Mouse (Mus musculus) limb, embryonic 14.5 days (tissue): ENCODE measurements at regions not wholly inside any gene's neighbourhood (a gene's known extent, or its start where the extent isn't known, plus 50 kb on each side); places are given as distances from the start of the nearest gene placed in this dataset.

Experiments
- ATAC-seq: fragments of 200-750 bp; cut with Nextera tagmentation; 2 replicates; pipeline ENCODE4 v1.8.0; 2017; ENCODE audit warnings: low read depth, moderate number of reproducible peaks, moderate TSS enrichment; ENCODE audit not compliant: low FRiP score
- DNase-seq: peaks from one replicate; pipeline ENCODE4 v3.0.0-alpha.2; 2015; ENCODE audit warnings: low spot score
- H3K27ac ChIP-seq: fragments of 300-500 bp; sonication (generic); replicated peaks from 2 replicates; pipeline ENCODE4 v1.5.1; 2014; ENCODE audit warnings: low read depth, mild to moderate bottlenecking, low read length, moderate library complexity, mixed read lengths
- H3K27me3 ChIP-seq: fragments of 300-500 bp; sonication (generic); 2 replicates; pipeline ENCODE4 v1.6.1; 2014; ENCODE audit warnings: low read length, mixed read lengths; ENCODE audit not compliant: control insufficient read depth, insufficient read depth
- H3K36me3 ChIP-seq: fragments of 300-500 bp; sonication (generic); 2 replicates; pipeline ENCODE4 v1.6.1; 2014; ENCODE audit warnings: mild to moderate bottlenecking, low read length, moderate library complexity, mixed read lengths; ENCODE audit not compliant: control insufficient read depth, insufficient read depth
- H3K4me1 ChIP-seq: fragments of 300-500 bp; sonication (generic); 2 replicates; pipeline ENCODE4 v1.6.1; 2014; ENCODE audit warnings: antibody characterized with exemption, low read length, mixed read lengths; ENCODE audit not compliant: control insufficient read depth, insufficient read depth
- H3K4me2 ChIP-seq: fragments of 300-500 bp; sonication (generic); replicated peaks from 2 replicates; pipeline ENCODE4 v1.6.1; 2014; ENCODE audit warnings: low read depth, mild to moderate bottlenecking, low read length, moderate library complexity; ENCODE audit not compliant: severe bottlenecking
- H3K4me3 ChIP-seq: fragments of 300-500 bp; sonication (generic); replicated peaks from 2 replicates; pipeline ENCODE4 v1.5.1; 2014; ENCODE audit warnings: low read length
- H3K9ac ChIP-seq: fragments of 300-500 bp; sonication (generic); 2 replicates; pipeline ENCODE4 v1.6.1; 2014; ENCODE audit warnings: mild to moderate bottlenecking, low read depth, low read length, moderate library complexity; ENCODE audit not compliant: severe bottlenecking
- H3K9me3 ChIP-seq: fragments of 300-500 bp; sonication (generic); 2 replicates; pipeline ENCODE4 v1.6.1; 2016; ENCODE audit warnings: low read length; ENCODE audit not compliant: control insufficient read depth
- POLR2A ChIP-seq: fragments of 200-500 bp; IDR thresholded peaks from 2 replicates; pipeline ENCODE4 v1.8.0; 2012; ENCODE audit warnings: inconsistent platforms, mild to moderate bottlenecking, moderate library complexity, borderline replicate concordance; ENCODE audit not compliant: insufficient read depth, insufficient read length; ENCODE audit errors: extremely low read depth
- WGBS: fragments of 180-500 bp; shearing (Covaris S2); extraction: QIAGEN DNeasy Blood & Tissue Kit; methylation state at CpG from one replicate; pipeline ENCODE4 v1.1.7; 2014; 5-methylcytosine and 5-hydroxymethylcytosine counted together

DNA sequence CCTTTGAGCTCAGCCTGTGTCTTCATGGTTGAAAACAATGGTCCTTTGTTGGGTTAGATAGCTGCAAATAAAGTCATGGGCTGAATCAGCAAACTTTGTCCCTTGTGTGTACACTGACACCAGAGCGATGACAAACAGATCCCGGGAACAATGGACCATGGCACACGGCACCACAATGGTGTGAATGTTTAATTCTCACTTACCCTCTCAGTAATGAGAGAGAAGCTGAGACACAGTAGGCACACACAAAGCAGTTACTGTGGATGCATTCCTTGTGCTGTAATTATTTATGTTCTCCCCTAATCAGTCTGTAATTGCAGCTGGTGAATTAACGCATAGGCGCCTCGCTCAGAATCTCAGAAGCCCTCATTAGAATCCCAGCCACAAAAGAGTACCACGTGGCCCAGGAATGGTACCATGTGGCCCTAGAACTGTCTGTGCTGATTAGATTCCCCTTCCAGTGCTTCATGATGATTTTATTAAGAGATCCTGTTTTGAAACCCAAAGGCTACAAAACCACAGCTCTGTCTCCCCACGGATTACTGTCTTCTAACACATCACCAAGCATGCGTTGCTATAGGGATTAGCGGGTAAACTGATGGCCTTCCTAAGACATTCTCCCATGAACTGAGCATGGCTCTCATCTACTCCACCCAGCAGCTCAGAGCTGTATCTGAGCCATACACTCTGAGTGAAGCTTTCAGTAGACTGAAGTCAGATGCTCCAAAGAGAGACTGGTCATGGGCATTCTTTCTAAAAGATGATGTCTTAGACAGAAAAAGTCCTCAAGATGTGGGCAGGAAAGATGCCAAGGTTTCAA is 250.8 kb downstream of the Wdr11 start:
- no peak overlapping the region for H3K4me3 ChIP-seq
- ATAC-seq (no peak), DNase-seq (no peak)
- H3K9me3 ChIP-seq, result no peaks in the 10 kb centered on the region
- H3K9ac ChIP-seq, result no peak overlapping the region
- no peaks in the 10 kb centered on the region for H3K27me3 ChIP-seq
- no peak for TF ChIP-seq POLR2A
- WGBS, result 59% methylated on average over 10 of the region's 10 CpGs
- no peak overlapping the region for H3K27ac ChIP-seq
- H3K36me3 ChIP-seq, result no peaks in the 10 kb centered on the region
- H3K4me2 ChIP-seq, result no peak overlapping the region
- H3K4me1 ChIP-seq, result no peaks in the 10 kb centered on the region; the same call in none of the 2 replicates

DNA sequence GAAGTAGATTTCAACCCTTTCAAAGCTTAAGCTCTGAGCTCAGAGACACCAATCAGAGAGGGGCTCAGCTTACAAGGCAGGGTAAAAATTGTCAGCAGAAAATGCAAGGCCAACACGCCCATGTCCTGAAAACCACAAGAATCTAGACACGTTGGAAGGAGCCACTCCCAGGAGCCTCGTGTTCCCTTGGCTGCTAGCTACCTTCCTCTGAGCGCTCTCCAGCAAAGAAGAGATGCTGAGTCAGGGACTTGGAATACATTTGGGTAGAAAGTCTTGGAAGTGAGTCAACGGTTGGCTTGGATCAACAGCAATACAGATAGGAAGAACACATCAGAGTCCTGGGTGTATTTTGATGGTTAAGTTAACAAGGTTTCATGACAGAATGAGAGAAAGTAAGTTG is 255.5 kb downstream of the Wdr11 start:
- no peaks in the 10 kb centered on the region for H3K36me3 ChIP-seq
- H3K9ac ChIP-seq, result no peak overlapping the region
- H3K27ac ChIP-seq, result no peak overlapping the region
- H3K27me3 ChIP-seq, result no peaks in the 10 kb centered on the region
- TF ChIP-seq POLR2A, result no peak
- DNase-seq (peak; percentile 60), ATAC-seq (0 out of 2 replicates have a peak, but pooled peaks have one; percentile 12)
- H3K4me2 ChIP-seq, result no peak overlapping the region
- 50% methylated on average over 5 of the region's 5 CpGs for WGBS
- no peak overlapping the region for H3K4me3 ChIP-seq
- H3K9me3 ChIP-seq, result no peaks in the 10 kb centered on the region
- no peaks in the 10 kb centered on the region; the same call in none of the 2 replicates for H3K4me1 ChIP-seq

DNA sequence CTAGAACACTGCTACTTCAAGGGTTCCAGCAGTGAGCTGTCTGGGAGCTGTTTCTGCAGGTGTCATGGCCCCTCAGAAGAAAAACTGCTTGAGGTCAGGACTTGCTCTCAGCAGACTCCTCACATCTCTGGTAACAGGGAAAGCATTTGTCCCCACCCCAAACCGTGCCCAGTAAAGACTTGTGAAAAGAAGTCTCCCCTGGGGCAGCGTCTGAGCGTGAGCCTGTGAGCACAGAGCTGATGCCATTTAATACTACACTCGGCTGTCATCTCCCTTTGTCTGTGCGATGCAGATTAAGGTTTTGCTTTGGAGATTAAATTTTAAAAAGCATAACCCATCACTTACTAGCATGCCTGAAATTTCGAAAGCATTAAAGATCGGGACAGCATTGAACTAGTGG is 261.9 kb downstream of the Wdr11 start:
- Histone ChIP-seq H3K4me1 (no peaks in the 10 kb centered on the region; the same call in 1 of the 2 replicates), H3K9me3 (no peaks in the 10 kb centered on the region), H3K27me3 (no peaks in the 10 kb centered on the region), H3K27ac (no peak overlapping the region), H3K4me2 (no peak overlapping the region), H3K36me3 (no peaks in the 10 kb centered on the region), H3K4me3 (no peak overlapping the region), H3K9ac (no peak overlapping the region)
- ATAC-seq (no peak), DNase-seq (no peak)
- no peak for TF ChIP-seq POLR2A
- 48% methylated on average over 7 of the region's 7 CpGs for WGBS

DNA sequence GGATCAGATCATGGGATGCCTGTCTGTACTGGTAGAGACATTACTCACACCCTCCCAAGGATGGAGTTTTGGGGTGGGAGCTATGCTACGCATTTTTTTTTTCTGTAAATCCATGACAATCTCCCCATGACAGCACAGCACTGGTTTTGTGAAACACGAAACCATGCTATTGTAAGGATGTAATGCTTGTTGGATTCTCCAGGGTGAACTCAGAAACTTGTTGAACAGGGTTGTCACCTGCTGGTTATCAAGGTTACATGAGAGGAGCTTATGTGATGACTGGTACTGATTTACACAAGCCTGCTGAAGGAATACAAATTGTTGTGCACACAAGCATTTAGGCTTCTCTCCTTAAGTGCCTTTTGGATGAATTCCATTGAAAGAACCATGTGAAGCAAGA is 263.3 kb downstream of the Wdr11 start:
- H3K27me3 ChIP-seq, result no peaks in the 10 kb centered on the region
- no peak for ATAC-seq
- TF ChIP-seq POLR2A, result no peak
- no peak overlapping the region for H3K4me2 ChIP-seq
- no peak for DNase-seq
- no peak overlapping the region for H3K4me3 ChIP-seq
- H3K36me3 ChIP-seq, result no peaks in the 10 kb centered on the region
- peaks cover 3% of the 10 kb centered on the region for H3K4me1 ChIP-seq
- no peaks in the 10 kb centered on the region for H3K9me3 ChIP-seq
- no peak overlapping the region for H3K9ac ChIP-seq
- H3K27ac ChIP-seq, result no peak overlapping the region
- 67% methylated on average over 2 of the region's 2 CpGs for WGBS

DNA sequence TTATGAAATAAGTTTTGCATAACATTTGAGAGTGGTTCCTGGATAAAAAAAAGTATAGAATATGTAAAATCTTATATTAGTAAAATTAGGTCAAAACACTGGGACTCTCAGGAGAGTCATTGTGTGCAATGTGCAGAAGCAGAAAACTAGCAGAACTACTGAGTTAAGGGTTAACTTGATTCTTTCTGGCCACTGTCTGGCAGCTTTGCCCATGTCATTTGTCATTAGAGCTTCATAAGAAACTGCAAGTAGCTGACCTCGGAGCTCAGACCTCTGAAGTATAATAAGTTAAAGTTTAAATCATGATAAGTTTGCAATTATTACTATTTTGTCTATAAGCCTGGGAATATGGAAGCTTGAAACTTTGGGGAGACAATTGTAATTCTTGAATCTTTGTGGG is 271.3 kb downstream of the Wdr11 start:
- no peak overlapping the region for H3K9ac ChIP-seq
- H3K27me3 ChIP-seq, result no peaks in the 10 kb centered on the region
- WGBS, result 38% methylated on average over 1 of the region's 1 CpGs
- no peak overlapping the region for H3K4me2 ChIP-seq
- ATAC-seq, result no peak
- no peak for TF ChIP-seq POLR2A
- no peaks in the 10 kb centered on the region for H3K9me3 ChIP-seq
- H3K4me3 ChIP-seq, result no peak overlapping the region
- no peak overlapping the region for H3K27ac ChIP-seq
- peaks cover 3% of the 10 kb centered on the region; the same call in 1 of the 2 replicates for H3K4me1 ChIP-seq
- H3K36me3 ChIP-seq, result no peaks in the 10 kb centered on the region
- no peak for DNase-seq
